Mouse (Mus musculus): Measurements from ENCODE around the gene Nemp1.

- peak; percentile 45 for TF ChIP-seq POLR2A (IDR thresholded peaks at IDR 0.05; ENCODE audit: insufficient read depth, low read depth, low read length)
- TF ChIP-seq CTCF (IDR thresholded peaks at IDR 0.05; ENCODE audit: insufficient read depth, low read depth, low read length) = no peak
Measured at GRCm38 (mm10) chr10:127666501-127667268, at the start of gene Nemp1.

Measured in olfactory bulb, adult 2 months (tissue).